In the genomic region with DNA sequence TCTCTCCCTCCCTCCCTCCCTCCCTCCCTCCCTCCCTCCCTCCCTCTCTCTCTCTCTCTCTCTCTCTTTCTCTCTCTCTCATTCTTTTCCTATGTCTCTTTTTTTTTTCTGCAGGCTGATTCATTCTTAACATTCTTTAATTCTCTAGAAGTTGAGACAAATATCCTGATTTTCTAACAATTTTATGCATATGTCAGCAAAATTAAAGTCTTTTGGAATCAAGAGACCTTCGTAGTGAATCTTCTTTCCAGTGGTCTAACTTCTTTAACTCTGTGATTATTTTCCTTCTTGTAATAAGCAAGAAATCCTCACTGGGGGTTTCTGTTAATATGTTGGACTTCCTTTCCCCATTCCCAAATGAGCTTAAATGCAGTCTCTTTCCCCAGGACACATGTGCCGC, we compare ENCODE assay signal across 31 mouse cellular contexts.
"Had no signal": no experiment of that assay in that cellular context is flagged by ENCODE, and none has a peak within 500 bp of the region (broad histone marks: within the 10 kb centered on the region; RNA-seq: fewer than 3 reads in every experiment).

No protein-coding gene starts in this region.

- H3K4me2 ChIP-seq: heart, embryonic 11.5 days; heart, embryonic 12.5 days; heart, embryonic 13.5 days; heart, embryonic 15.5 days; hindbrain, embryonic 12.5 days; hindbrain, embryonic 13.5 days; hindbrain, embryonic 14.5 days; hindbrain, embryonic 15.5 days; intestine, embryonic 15.5 days; kidney, embryonic 15.5 days had no signal

- H3K9ac ChIP-seq: heart, embryonic 12.5 days; heart, embryonic 13.5 days; heart, embryonic 15.5 days; hindbrain, embryonic 12.5 days; hindbrain, embryonic 13.5 days; hindbrain, embryonic 14.5 days; hindbrain, embryonic 15.5 days; intestine, embryonic 15.5 days; kidney, embryonic 15.5 days had no signal

- H3K4me1 ChIP-seq: heart, embryonic 12.5 days; heart, embryonic 13.5 days; heart, embryonic 15.5 days; hindbrain, embryonic 10.5 days; hindbrain, embryonic 12.5 days; hindbrain, embryonic 13.5 days; hindbrain, embryonic 15.5 days; intestine, embryonic 15.5 days; kidney, embryonic 15.5 days had no signal

- H3K36me3 ChIP-seq: heart, embryonic 12.5 days; heart, embryonic 13.5 days; heart, embryonic 15.5 days; hindbrain, embryonic 10.5 days; hindbrain, embryonic 12.5 days; hindbrain, embryonic 13.5 days; hindbrain, embryonic 15.5 days; intestine, embryonic 15.5 days; kidney, embryonic 15.5 days had no signal

- H3K9me3 ChIP-seq: heart, embryonic 12.5 days; heart, embryonic 13.5 days; heart, embryonic 15.5 days; hindbrain, embryonic 10.5 days; hindbrain, embryonic 12.5 days; hindbrain, embryonic 13.5 days; hindbrain, embryonic 15.5 days; intestine, embryonic 15.5 days; kidney, embryonic 15.5 days had no signal

- H3K27me3 ChIP-seq: heart, embryonic 12.5 days; heart, embryonic 13.5 days; heart, embryonic 15.5 days; hindbrain, embryonic 12.5 days; hindbrain, embryonic 13.5 days; hindbrain, embryonic 15.5 days; intestine, embryonic 15.5 days; kidney, embryonic 15.5 days had no signal

- H3K27ac ChIP-seq: heart, embryonic 13.5 days; heart, embryonic 15.5 days; hindbrain, embryonic 10.5 days; hindbrain, embryonic 12.5 days; hindbrain, embryonic 13.5 days; hindbrain, embryonic 14.5 days; hindbrain, embryonic 15.5 days; hindbrain, postnatal 0 days; intestine, embryonic 15.5 days; kidney, embryonic 15.5 days; kidney, postnatal 0 days; layer of hippocampus, adult 2 months; left cerebral cortex, adult 2 months had no signal

- DNase-seq: heart, postnatal 10 days; heart, postnatal 14 days; heart, postnatal 36 days; heart, postnatal 4 days; kidney, adult 11 months; kidney, adult 18-20 months; kidney, adult 2 months; kidney, adult 8-10 months; kidney, adult 9 months; kidney, postnatal 10 days; kidney, postnatal 14 days; kidney, postnatal 25 days; kidney, postnatal 36 days; kidney, postnatal 4 days; layer of hippocampus, adult 9-11 months; layer of hippocampus, postnatal 36 days had no signal

- H3K4me3 ChIP-seq: heart, embryonic 12.5 days; heart, embryonic 13.5 days; heart, embryonic 15.5 days; hindbrain, embryonic 10.5 days; hindbrain, embryonic 12.5 days; hindbrain, embryonic 13.5 days; hindbrain, embryonic 15.5 days; intestine, embryonic 15.5 days; kidney, embryonic 15.5 days; layer of hippocampus, adult 2 months; left cerebral cortex, adult 2 months had no signal
